Mouse (Mus musculus): ENCODE data around the gene Olfr390. TPM values are rescaled to one million over a fixed set of nuclear protein-coding genes. Genes with fewer than 3 reads are reported as not detected.

Olfr390 gene
- polyA plus RNA-seq (2014; fragmentation: Nextera tagmentation; extraction: Ambion mirVana): not detected in 2 replicates

- DNase-seq (ENCODE audit: low spot score) (no peak), ATAC-seq (replicated peaks; ENCODE audit: low FRiP score) (no peak)
- Histone ChIP-seq H3K27me3 (replicated peaks; ENCODE audit: control insufficient read depth, insufficient read depth, low read length) (no peaks in the 10 kb centered on the region), H3K36me3 (ENCODE audit: control insufficient read depth, insufficient read depth, low read length) (no peaks in the 10 kb centered on the region), H3K4me3 (ENCODE audit: low read depth, low read length) (no peak within 1 kb of the TSS), H3K4me2 (no peak within 1 kb of the TSS), H3K27ac (ENCODE audit: low read depth, low read length) (no peak within 1 kb of the TSS), H3K4me1 (replicated peaks; ENCODE audit: control insufficient read depth, insufficient read depth, low read length) (no peaks in the 10 kb centered on the region), H3K9ac (ENCODE audit: low read depth, low read length) (no peak within 1 kb of the TSS), H3K9me3 (ENCODE audit: control insufficient read depth, low read length) (no peaks in the 10 kb centered on the region)
- WGBS: 67% methylated on average over 1 of the region's 1 CpGs
Observed at GRCm38 (mm10) chr11:73782664-73783063, at the start of gene Olfr390. TSS of gene Olfr390 (plus strand) at chr11:73782964.

- Histone ChIP-seq H3K4me2 (no peak overlapping the region), H3K27me3 (replicated peaks; ENCODE audit: control insufficient read depth, insufficient read depth, low read length) (no peaks in the 10 kb centered on the region), H3K36me3 (ENCODE audit: control insufficient read depth, insufficient read depth, low read length) (no peaks in the 10 kb centered on the region), H3K4me1 (replicated peaks; ENCODE audit: control insufficient read depth, insufficient read depth, low read length) (no peaks in the 10 kb centered on the region), H3K4me3 (ENCODE audit: low read depth, low read length) (no peak overlapping the region), H3K9me3 (ENCODE audit: control insufficient read depth, low read length) (0 out of 2 replicates have a peak, but pooled peaks cover 5% of the 10 kb centered on the region), H3K27ac (ENCODE audit: low read depth, low read length) (no peak overlapping the region), H3K9ac (ENCODE audit: low read depth, low read length) (no peak overlapping the region)
- no peak for DNase-seq (ENCODE audit: low spot score)
- no peak for ATAC-seq (replicated peaks; ENCODE audit: low FRiP score)
Observed at GRCm38 (mm10) chr11:73759115-73759514, 23.6 kb upstream of the Olfr390 start.

GRCm38 (mm10) chr11:73780613-73781012 lies 2.2 kb upstream of the Olfr390 start, which contains the start of gene Olfr389:
TSS of gene Olfr389 (minus strand) at chr11:73780713.
- no peaks in the 10 kb centered on the region for H3K4me1 ChIP-seq (replicated peaks; ENCODE audit: control insufficient read depth, insufficient read depth, low read length)
- DNase-seq (ENCODE audit: low spot score): no peak
- 79% methylated on average over 1 of the region's 1 CpGs for WGBS
- H3K4me3 ChIP-seq (ENCODE audit: low read depth, low read length): no peak within 1 kb of the TSS
- no peak for ATAC-seq (replicated peaks; ENCODE audit: low FRiP score)
- H3K4me2 ChIP-seq: no peak within 1 kb of the TSS
- no peak within 1 kb of the TSS for H3K9ac ChIP-seq (ENCODE audit: low read depth, low read length)
- no peaks in the 10 kb centered on the region for H3K27me3 ChIP-seq (replicated peaks; ENCODE audit: control insufficient read depth, insufficient read depth, low read length)
- H3K27ac ChIP-seq (ENCODE audit: low read depth, low read length): no peak within 1 kb of the TSS
- no peaks in the 10 kb centered on the region for H3K9me3 ChIP-seq (ENCODE audit: control insufficient read depth, low read length)
- H3K36me3 ChIP-seq (ENCODE audit: control insufficient read depth, insufficient read depth, low read length): no peaks in the 10 kb centered on the region

- WGBS: 24% methylated on average over 1 of the region's 1 CpGs
- no peak within 1 kb of the TSS for H3K9ac ChIP-seq (ENCODE audit: low read depth, low read length)
- no peaks in the 10 kb centered on the region for H3K4me1 ChIP-seq (replicated peaks; ENCODE audit: control insufficient read depth, insufficient read depth, low read length)
- no peaks in the 10 kb centered on the region for H3K36me3 ChIP-seq (ENCODE audit: control insufficient read depth, insufficient read depth, low read length)
- no peak within 1 kb of the TSS for H3K4me3 ChIP-seq (ENCODE audit: low read depth, low read length)
- H3K4me2 ChIP-seq: no peak within 1 kb of the TSS
- DNase-seq (ENCODE audit: low spot score) (no peak), ATAC-seq (replicated peaks; ENCODE audit: low FRiP score) (no peak)
- no peaks in the 10 kb centered on the region for H3K9me3 ChIP-seq (ENCODE audit: control insufficient read depth, low read length)
- no peak within 1 kb of the TSS for H3K27ac ChIP-seq (ENCODE audit: low read depth, low read length)
- no peaks in the 10 kb centered on the region for H3K27me3 ChIP-seq (replicated peaks; ENCODE audit: control insufficient read depth, insufficient read depth, low read length)
Observed at GRCm38 (mm10) chr11:73802952-73803351, 20.2 kb downstream of the Olfr390 start, which contains the start of gene Olfr391-ps. TSS of gene Olfr391-ps (minus strand) at chr11:73803052.

- DNase-seq (ENCODE audit: low spot score) (no peak), ATAC-seq (replicated peaks; ENCODE audit: low FRiP score) (no peak)
- Histone ChIP-seq H3K27me3 (replicated peaks; ENCODE audit: control insufficient read depth, insufficient read depth, low read length) (no peaks in the 10 kb centered on the region), H3K36me3 (ENCODE audit: control insufficient read depth, insufficient read depth, low read length) (no peaks in the 10 kb centered on the region), H3K27ac (ENCODE audit: low read depth, low read length) (no peak within 1 kb of the TSS), H3K9me3 (ENCODE audit: control insufficient read depth, low read length) (0 out of 2 replicates have a peak, but pooled peaks cover 3% of the 10 kb centered on the region), H3K4me1 (replicated peaks; ENCODE audit: control insufficient read depth, insufficient read depth, low read length) (no peaks in the 10 kb centered on the region), H3K4me2 (no peak within 1 kb of the TSS), H3K4me3 (ENCODE audit: low read depth, low read length) (no peak within 1 kb of the TSS), H3K9ac (ENCODE audit: low read depth, low read length) (no peak within 1 kb of the TSS)
- 95% methylated on average over 1 of the region's 1 CpGs for WGBS
Observed at GRCm38 (mm10) chr11:73816949-73817348, 34.2 kb downstream of the Olfr390 start, which contains the start of gene Olfr392. TSS of gene Olfr392 (minus strand) at chr11:73817049.

Other genes with a start within 250 kb of the Olfr390 start
- not detected in 2 replicates for gene Olfr385, start 190.0 kb upstream of the Olfr390 start, polyA plus RNA-seq (2014; fragmentation: Nextera tagmentation; extraction: Ambion mirVana)
- not detected in 2 replicates for gene Olfr384, start 184.4 kb upstream of the Olfr390 start, polyA plus RNA-seq (2014; fragmentation: Nextera tagmentation; extraction: Ambion mirVana)
- not detected in 2 replicates for gene Zfp735, start 94.2 kb upstream of the Olfr390 start, polyA plus RNA-seq (2014; fragmentation: Nextera tagmentation; extraction: Ambion mirVana)
- not detected in 2 replicates for gene Olfr389, start 2.3 kb upstream of the Olfr390 start, polyA plus RNA-seq (2014; fragmentation: Nextera tagmentation; extraction: Ambion mirVana)
- gene Olfr391-ps, start 20.1 kb downstream of the Olfr390 start, polyA plus RNA-seq (2014; fragmentation: Nextera tagmentation; extraction: Ambion mirVana): not detected in 2 replicates
- gene Olfr392, start 34.1 kb downstream of the Olfr390 start, polyA plus RNA-seq (2014; fragmentation: Nextera tagmentation; extraction: Ambion mirVana): not detected in 2 replicates
- gene Olfr393, start 68.5 kb downstream of the Olfr390 start, polyA plus RNA-seq (2014; fragmentation: Nextera tagmentation; extraction: Ambion mirVana): not detected in 2 replicates
- gene Olfr394, start 107.8 kb downstream of the Olfr390 start, polyA plus RNA-seq (2014; fragmentation: Nextera tagmentation; extraction: Ambion mirVana): not detected in 2 replicates
- gene Olfr395, start 126.3 kb downstream of the Olfr390 start, polyA plus RNA-seq (2014; fragmentation: Nextera tagmentation; extraction: Ambion mirVana): not detected in 2 replicates
- gene Olfr23, start 153.7 kb downstream of the Olfr390 start, polyA plus RNA-seq (2014; fragmentation: Nextera tagmentation; extraction: Ambion mirVana): not detected in 2 replicates
- not detected in 2 replicates for gene Olfr397, start 177.9 kb downstream of the Olfr390 start, polyA plus RNA-seq (2014; fragmentation: Nextera tagmentation; extraction: Ambion mirVana)
- gene Olfr398, start 207.4 kb downstream of the Olfr390 start, polyA plus RNA-seq (2014; fragmentation: Nextera tagmentation; extraction: Ambion mirVana): not detected in 2 replicates

Measured in liver, embryonic 11.5 days (tissue).